Mouse (Mus musculus): ENCODE results near the gene Vmn1r199. TPM values are rescaled to one million over a fixed set of nuclear protein-coding genes. Genes with fewer than 3 reads are reported as not detected.
"Not testable (repeated sequence)": the region's sequence is repeated elsewhere in the genome, so short reads cannot be mapped to it uniquely, and the experiment has no call there.

The Vmn1r199 gene
- not detected in 2 replicates for polyA plus RNA-seq (2015; fragmentation: Nextera tagmentation; extraction: Ambion mirVana)

GRCm38 (mm10) chr13:22379518-22379917 is at the start of gene Vmn1r199:
TSS of gene Vmn1r199 (plus strand) at chr13:22379818.
- no peak for ATAC-seq (replicated peaks)
- H3K9ac ChIP-seq (replicated peaks), result no peak within 1 kb of the TSS
- H3K27me3 ChIP-seq, result no peaks in the 10 kb centered on the region
- H3K4me3 ChIP-seq, result no peak within 1 kb of the TSS
- no peaks in the 10 kb centered on the region for H3K36me3 ChIP-seq
- 78% methylated on average over 2 of the region's 2 CpGs for WGBS
- H3K4me1 ChIP-seq, result no peaks in the 10 kb centered on the region
- no peak within 1 kb of the TSS for H3K4me2 ChIP-seq (replicated peaks)
- H3K9me3 ChIP-seq, result no peaks in the 10 kb centered on the region
- no peak within 1 kb of the TSS for H3K27ac ChIP-seq (replicated peaks)

GRCm38 (mm10) chr13:22333269-22333668 is 46.3 kb upstream of the Vmn1r199 start:
- Histone ChIP-seq H3K9ac (replicated peaks) (no peak overlapping the region), H3K4me3 (no peak overlapping the region), H3K27ac (replicated peaks) (no peak overlapping the region), H3K4me2 (replicated peaks) (no peak overlapping the region), H3K9me3 (no peaks in the 10 kb centered on the region), H3K27me3 (no peaks in the 10 kb centered on the region), H3K4me1 (no peaks in the 10 kb centered on the region), H3K36me3 (no peaks in the 10 kb centered on the region)
- no peak for ATAC-seq (replicated peaks)
- 76% methylated on average over 2 of the region's 2 CpGs for WGBS

GRCm38 (mm10) chr13:22335565-22335964 is 44.1 kb upstream of the Vmn1r199 start:
- Histone ChIP-seq H3K27ac (replicated peaks) (no peak overlapping the region), H3K4me3 (no peak overlapping the region), H3K4me1 (no peaks in the 10 kb centered on the region), H3K9ac (replicated peaks) (no peak overlapping the region), H3K27me3 (no peaks in the 10 kb centered on the region), H3K9me3 (no peaks in the 10 kb centered on the region), H3K4me2 (replicated peaks) (no peak overlapping the region), H3K36me3 (no peaks in the 10 kb centered on the region)
- WGBS, result 92% methylated on average over 1 of the region's 1 CpGs
- ATAC-seq (replicated peaks), result no peak

- Histone ChIP-seq H3K4me3 (no peak within 1 kb of the TSS), H3K27me3 (no peaks in the 10 kb centered on the region), H3K27ac (replicated peaks) (no peak within 1 kb of the TSS), H3K36me3 (no peaks in the 10 kb centered on the region), H3K9ac (replicated peaks) (no peak within 1 kb of the TSS), H3K4me2 (replicated peaks) (no peak within 1 kb of the TSS), H3K9me3 (no peaks in the 10 kb centered on the region), H3K4me1 (no peaks in the 10 kb centered on the region)
- WGBS, result 67% methylated on average over 1 of the region's 1 CpGs
- no peak for ATAC-seq (replicated peaks)
Observed at GRCm38 (mm10) chr13:22350064-22350463, 29.6 kb upstream of the Vmn1r199 start, which contains the start of gene Vmn1r198. TSS of gene Vmn1r198 (plus strand) at chr13:22350364.

GRCm38 (mm10) chr13:22350813-22351212 is 28.8 kb upstream of the Vmn1r199 start:
- no peaks in the 10 kb centered on the region for H3K27me3 ChIP-seq
- H3K27ac ChIP-seq (replicated peaks), result no peak overlapping the region
- H3K4me1 ChIP-seq, result no peaks in the 10 kb centered on the region
- no peaks in the 10 kb centered on the region for H3K36me3 ChIP-seq
- no peaks in the 10 kb centered on the region for H3K9me3 ChIP-seq
- no peak for ATAC-seq (replicated peaks)
- WGBS, result 77% methylated on average over 1 of the region's 1 CpGs
- no peak overlapping the region for H3K9ac ChIP-seq (replicated peaks)
- no peak overlapping the region for H3K4me3 ChIP-seq
- no peak overlapping the region for H3K4me2 ChIP-seq (replicated peaks)

- not testable (repeated sequence) for H3K4me3 ChIP-seq; ATAC-seq (replicated peaks); H3K9me3 ChIP-seq; H3K4me1 ChIP-seq; H3K27me3 ChIP-seq; H3K4me2 ChIP-seq (replicated peaks); H3K27ac ChIP-seq (replicated peaks); H3K36me3 ChIP-seq; H3K9ac ChIP-seq (replicated peaks)
- 72% methylated on average over 3 of the region's 3 CpGs for WGBS
Observed at GRCm38 (mm10) chr13:22381128-22381527, 1.5 kb downstream of the Vmn1r199 start.

GRCm38 (mm10) chr13:22383401-22383800 is 3.8 kb downstream of the Vmn1r199 start:
- 82% methylated on average over 3 of the region's 3 CpGs for WGBS
- no peak for ATAC-seq (replicated peaks)
- Histone ChIP-seq H3K27ac (replicated peaks) (no peak overlapping the region), H3K36me3 (no peaks in the 10 kb centered on the region), H3K9ac (replicated peaks) (no peak overlapping the region), H3K27me3 (no peaks in the 10 kb centered on the region), H3K4me1 (no peaks in the 10 kb centered on the region), H3K4me2 (replicated peaks) (no peak overlapping the region), H3K9me3 (no peaks in the 10 kb centered on the region), H3K4me3 (no peak overlapping the region)

- Histone ChIP-seq H3K4me1 (no peaks in the 10 kb centered on the region), H3K27me3 (no peaks in the 10 kb centered on the region), H3K36me3 (no peaks in the 10 kb centered on the region), H3K4me3 (no peak overlapping the region), H3K9ac (replicated peaks) (no peak overlapping the region), H3K27ac (replicated peaks) (no peak overlapping the region), H3K4me2 (replicated peaks) (no peak overlapping the region), H3K9me3 (no peaks in the 10 kb centered on the region)
- ATAC-seq (replicated peaks), result no peak
- WGBS, result 95% methylated on average over 1 of the region's 1 CpGs
Observed at GRCm38 (mm10) chr13:22387050-22387449, 7.4 kb downstream of the Vmn1r199 start.

- no peak within 1 kb of the TSS for H3K4me2 ChIP-seq (replicated peaks)
- H3K9me3 ChIP-seq, result no peaks in the 10 kb centered on the region
- no peak within 1 kb of the TSS for H3K9ac ChIP-seq (replicated peaks)
- H3K27me3 ChIP-seq, result no peaks in the 10 kb centered on the region
- no peak within 1 kb of the TSS for H3K27ac ChIP-seq (replicated peaks)
- H3K4me3 ChIP-seq, result no peak within 1 kb of the TSS
- no peaks in the 10 kb centered on the region for H3K36me3 ChIP-seq
- ATAC-seq (replicated peaks), result no peak
- WGBS, result 15% methylated on average over 3 of the region's 3 CpGs
- no peaks in the 10 kb centered on the region for H3K4me1 ChIP-seq
Observed at GRCm38 (mm10) chr13:22390073-22390472, 10.5 kb downstream of the Vmn1r199 start, which contains the start of gene Vmn1r200. TSS of gene Vmn1r200 (plus strand) at chr13:22390373.

GRCm38 (mm10) chr13:22402978-22403377 is 23.4 kb downstream of the Vmn1r199 start:
- ATAC-seq (replicated peaks), result no peak
- no peak overlapping the region for H3K4me3 ChIP-seq
- 69% methylated on average over 1 of the region's 1 CpGs for WGBS

More at GRCm38 (mm10) chr13:22402978-22403377, 23.4 kb downstream of the Vmn1r199 start:
- Histone ChIP-seq H3K9ac (replicated peaks) (no peak overlapping the region), H3K4me1 (no peaks in the 10 kb centered on the region), H3K4me2 (replicated peaks) (no peak overlapping the region), H3K27ac (replicated peaks) (no peak overlapping the region), H3K36me3 (no peaks in the 10 kb centered on the region), H3K9me3 (no peaks in the 10 kb centered on the region), H3K27me3 (no peaks in the 10 kb centered on the region)

Other genes with a start within 250 kb of the Vmn1r199 start
- not detected in 2 replicates for gene Vmn1r191, start 195.8 kb upstream of the Vmn1r199 start, polyA plus RNA-seq (2015; fragmentation: Nextera tagmentation; extraction: Ambion mirVana)
- not detected in 2 replicates for gene Vmn1r192, start 188.7 kb upstream of the Vmn1r199 start, polyA plus RNA-seq (2015; fragmentation: Nextera tagmentation; extraction: Ambion mirVana)
- not detected in 2 replicates for gene Vmn1r193, start 156.7 kb upstream of the Vmn1r199 start, polyA plus RNA-seq (2015; fragmentation: Nextera tagmentation; extraction: Ambion mirVana)
- not detected in 2 replicates for gene Vmn1r194, start 135.6 kb upstream of the Vmn1r199 start, polyA plus RNA-seq (2015; fragmentation: Nextera tagmentation; extraction: Ambion mirVana)
- gene Vmn1r195, start 109.3 kb upstream of the Vmn1r199 start, polyA plus RNA-seq (2015; fragmentation: Nextera tagmentation; extraction: Ambion mirVana), result not detected in 2 replicates
- gene Vmn1r196, start 89.9 kb upstream of the Vmn1r199 start, polyA plus RNA-seq (2015; fragmentation: Nextera tagmentation; extraction: Ambion mirVana), result not detected in 2 replicates
- not detected in 2 replicates for gene Vmn1r197, start 55.2 kb upstream of the Vmn1r199 start, polyA plus RNA-seq (2015; fragmentation: Nextera tagmentation; extraction: Ambion mirVana)
- gene Vmn1r198, start 29.5 kb upstream of the Vmn1r199 start, polyA plus RNA-seq (2015; fragmentation: Nextera tagmentation; extraction: Ambion mirVana), result not detected in 2 replicates
- gene Vmn1r200, start 10.6 kb downstream of the Vmn1r199 start, polyA plus RNA-seq (2015; fragmentation: Nextera tagmentation; extraction: Ambion mirVana), result not detected in 2 replicates
- gene Vmn1r201, start 92.1 kb downstream of the Vmn1r199 start, polyA plus RNA-seq (2015; fragmentation: Nextera tagmentation; extraction: Ambion mirVana), result not detected in 2 replicates
- not detected in 2 replicates for gene Vmn1r202, start 125.6 kb downstream of the Vmn1r199 start, polyA plus RNA-seq (2015; fragmentation: Nextera tagmentation; extraction: Ambion mirVana)
- not detected in 2 replicates for gene Vmn1r203, start 138.3 kb downstream of the Vmn1r199 start, polyA plus RNA-seq (2015; fragmentation: Nextera tagmentation; extraction: Ambion mirVana)
- not detected in 2 replicates for gene Vmn1r204, start 173.4 kb downstream of the Vmn1r199 start, polyA plus RNA-seq (2015; fragmentation: Nextera tagmentation; extraction: Ambion mirVana)
- not detected in 2 replicates for gene Vmn1r205, start 213.2 kb downstream of the Vmn1r199 start, polyA plus RNA-seq (2015; fragmentation: Nextera tagmentation; extraction: Ambion mirVana)
- gene Vmn1r206, start 244.4 kb downstream of the Vmn1r199 start, polyA plus RNA-seq (2015; fragmentation: Nextera tagmentation; extraction: Ambion mirVana), result not detected in 2 replicates